Mouse (Mus musculus): ENCODE data around the gene Olfr1123. TPM values are rescaled to one million over a fixed set of nuclear protein-coding genes. Genes with fewer than 3 reads are reported as not detected.
"Not testable (repeated sequence)": the region's sequence is repeated elsewhere in the genome, so short reads cannot be mapped to it uniquely, and the experiment has no call there.

Olfr1123 gene
- polyA plus RNA-seq (2015; fragmentation: Nextera tagmentation; extraction: Ambion mirVana), result not detected in 2 replicates

- no peak within 1 kb of the TSS for H3K4me3 ChIP-seq (ENCODE audit: low read depth, low read length)
- no peaks in the 10 kb centered on the region for H3K27me3 ChIP-seq (ENCODE audit: control insufficient read depth, insufficient read depth, low read length)
- H3K9ac ChIP-seq (ENCODE audit: low read length), result no peak within 1 kb of the TSS
- no peaks in the 10 kb centered on the region for H3K4me1 ChIP-seq (replicated peaks; ENCODE audit: control insufficient read depth, insufficient read depth)
- ATAC-seq (ENCODE audit: low FRiP score, low TSS enrichment) (no peak), DNase-seq (ENCODE audit: low spot score) (no peak)
- H3K9me3 ChIP-seq (ENCODE audit: control insufficient read depth, low read length), result no peaks in the 10 kb centered on the region
- 48% methylated on average over 1 of the region's 1 CpGs for WGBS
- H3K36me3 ChIP-seq (ENCODE audit: control insufficient read depth, insufficient read depth, low read length), result no peaks in the 10 kb centered on the region
- TF ChIP-seq CTCF (IDR thresholded peaks at IDR 0.05; ENCODE audit: low read depth) (no peak), EP300 (optimal IDR thresholded peaks at IDR 0.05) (no peak)
- no peak within 1 kb of the TSS for H3K27ac ChIP-seq (replicated peaks)
- no peak within 1 kb of the TSS for H3K4me2 ChIP-seq (replicated peaks; ENCODE audit: low read depth)
Observed at GRCm38 (mm10) chr2:87416335-87416734, at the start of gene Olfr1123. Olfr1123 (plus strand) TSS chr2:87416635.

DNA sequence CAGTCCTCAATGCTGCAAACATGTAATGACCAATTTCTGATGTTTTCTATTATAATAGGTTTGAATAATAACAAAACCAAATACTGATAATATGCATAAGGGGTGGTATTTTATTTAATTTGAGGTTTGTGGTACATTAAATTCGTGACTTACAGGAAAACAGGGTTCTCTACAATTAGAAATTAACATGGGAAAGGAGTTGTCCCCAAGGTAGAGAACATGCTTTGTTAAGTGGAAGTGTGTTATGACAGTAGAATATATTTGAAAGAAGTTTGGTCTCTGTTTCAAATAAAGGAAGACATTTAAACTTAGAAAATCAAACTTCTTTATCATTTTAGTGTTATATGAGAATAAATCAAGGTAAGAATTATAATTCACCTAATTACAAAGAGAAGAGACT lies 46.8 kb upstream of the Olfr1123 start, which contains the start of gene Olfr1121:
Gene Olfr1121, plus strand, starts transcription at position 301 of the 400 bp plus-strand sequence.
- Histone ChIP-seq H3K9ac (ENCODE audit: low read length) (no peak within 1 kb of the TSS), H3K27ac (replicated peaks) (no peak within 1 kb of the TSS), H3K36me3 (ENCODE audit: control insufficient read depth, insufficient read depth, low read length) (no peaks in the 10 kb centered on the region), H3K27me3 (ENCODE audit: control insufficient read depth, insufficient read depth, low read length) (no peaks in the 10 kb centered on the region), H3K4me1 (replicated peaks; ENCODE audit: control insufficient read depth, insufficient read depth) (no peaks in the 10 kb centered on the region), H3K9me3 (ENCODE audit: control insufficient read depth, low read length) (no peaks in the 10 kb centered on the region), H3K4me3 (ENCODE audit: low read depth, low read length) (no peak within 1 kb of the TSS), H3K4me2 (replicated peaks; ENCODE audit: low read depth) (no peak within 1 kb of the TSS)
- DNase-seq (ENCODE audit: low spot score) (no peak), ATAC-seq (ENCODE audit: low FRiP score, low TSS enrichment) (no peak)
- WGBS, result 21% methylated on average over 1 of the region's 1 CpGs
- TF ChIP-seq EP300 (optimal IDR thresholded peaks at IDR 0.05), result no peak
- no peak for TF ChIP-seq CTCF (IDR thresholded peaks at IDR 0.05; ENCODE audit: low read depth)

DNA sequence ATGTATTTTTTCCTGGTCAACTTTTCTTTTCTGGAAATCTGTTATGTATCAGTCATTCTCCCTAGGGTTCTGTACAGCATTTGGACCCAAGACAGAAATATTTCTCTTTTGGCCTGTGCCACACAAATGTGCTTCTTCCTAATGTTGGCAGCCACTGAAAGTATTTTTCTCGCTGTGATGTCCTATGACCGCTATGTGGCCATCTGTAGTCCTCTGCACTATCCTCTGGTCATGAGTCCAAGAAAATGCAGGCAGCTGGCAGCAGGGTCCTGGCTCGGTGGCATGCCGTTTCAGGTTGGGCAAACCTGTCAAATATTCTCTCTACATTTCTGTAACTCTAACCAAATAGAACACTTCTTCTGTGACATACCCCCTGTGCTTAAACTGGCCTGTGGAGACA lies 44.7 kb upstream of the Olfr1123 start:
- Histone ChIP-seq H3K27ac (replicated peaks) (no peak overlapping the region), H3K9me3 (ENCODE audit: control insufficient read depth, low read length) (no peaks in the 10 kb centered on the region), H3K27me3 (ENCODE audit: control insufficient read depth, insufficient read depth, low read length) (no peaks in the 10 kb centered on the region), H3K4me1 (replicated peaks; ENCODE audit: control insufficient read depth, insufficient read depth) (no peaks in the 10 kb centered on the region), H3K4me3 (ENCODE audit: low read depth, low read length) (no peak overlapping the region), H3K9ac (ENCODE audit: low read length) (no peak overlapping the region), H3K4me2 (replicated peaks; ENCODE audit: low read depth) (no peak overlapping the region), H3K36me3 (ENCODE audit: control insufficient read depth, insufficient read depth, low read length) (no peaks in the 10 kb centered on the region)
- no peak for DNase-seq (ENCODE audit: low spot score)
- no peak for TF ChIP-seq EP300 (optimal IDR thresholded peaks at IDR 0.05)
- no peak for TF ChIP-seq CTCF (IDR thresholded peaks at IDR 0.05; ENCODE audit: low read depth)
- WGBS, result 84% methylated on average over 4 of the region's 4 CpGs
- ATAC-seq (ENCODE audit: low FRiP score, low TSS enrichment), result no peak

- 58% methylated on average over 2 of the region's 2 CpGs for WGBS
- Histone ChIP-seq H3K9me3 (ENCODE audit: control insufficient read depth, low read length) (no peaks in the 10 kb centered on the region), H3K4me2 (replicated peaks; ENCODE audit: low read depth) (no peak overlapping the region), H3K9ac (ENCODE audit: low read length) (no peak overlapping the region), H3K27me3 (ENCODE audit: control insufficient read depth, insufficient read depth, low read length) (no peaks in the 10 kb centered on the region), H3K4me3 (ENCODE audit: low read depth, low read length) (no peak overlapping the region), H3K36me3 (ENCODE audit: control insufficient read depth, insufficient read depth, low read length) (no peaks in the 10 kb centered on the region), H3K27ac (replicated peaks) (no peak overlapping the region), H3K4me1 (replicated peaks; ENCODE audit: control insufficient read depth, insufficient read depth) (no peaks in the 10 kb centered on the region)
- no peak for DNase-seq (ENCODE audit: low spot score)
- TF ChIP-seq CTCF (IDR thresholded peaks at IDR 0.05; ENCODE audit: low read depth) (no peak), EP300 (optimal IDR thresholded peaks at IDR 0.05) (no peak)
- ATAC-seq (ENCODE audit: low FRiP score, low TSS enrichment), result no peak
Observed at GRCm38 (mm10) chr2:87383935-87384334, 32.5 kb upstream of the Olfr1123 start.

- Histone ChIP-seq H3K9me3 (ENCODE audit: control insufficient read depth, low read length) (no peaks in the 10 kb centered on the region), H3K27ac (replicated peaks) (no peak within 1 kb of the TSS), H3K4me1 (replicated peaks; ENCODE audit: control insufficient read depth, insufficient read depth) (no peaks in the 10 kb centered on the region), H3K27me3 (ENCODE audit: control insufficient read depth, insufficient read depth, low read length) (no peaks in the 10 kb centered on the region), H3K4me2 (replicated peaks; ENCODE audit: low read depth) (no peak within 1 kb of the TSS), H3K4me3 (ENCODE audit: low read depth, low read length) (no peak within 1 kb of the TSS), H3K9ac (ENCODE audit: low read length) (no peak within 1 kb of the TSS), H3K36me3 (ENCODE audit: control insufficient read depth, insufficient read depth, low read length) (no peaks in the 10 kb centered on the region)
- ATAC-seq (ENCODE audit: low FRiP score, low TSS enrichment), result no peak
- no peak for TF ChIP-seq EP300 (optimal IDR thresholded peaks at IDR 0.05)
- TF ChIP-seq CTCF (IDR thresholded peaks at IDR 0.05; ENCODE audit: low read depth), result no peak
- WGBS, result 45% methylated on average over 2 of the region's 2 CpGs
- no peak for DNase-seq (ENCODE audit: low spot score)
Observed at GRCm38 (mm10) chr2:87385549-87385948, 30.9 kb upstream of the Olfr1123 start, which contains the start of gene Olfr1122. Olfr1122 (plus strand) TSS chr2:87385849.

DNA sequence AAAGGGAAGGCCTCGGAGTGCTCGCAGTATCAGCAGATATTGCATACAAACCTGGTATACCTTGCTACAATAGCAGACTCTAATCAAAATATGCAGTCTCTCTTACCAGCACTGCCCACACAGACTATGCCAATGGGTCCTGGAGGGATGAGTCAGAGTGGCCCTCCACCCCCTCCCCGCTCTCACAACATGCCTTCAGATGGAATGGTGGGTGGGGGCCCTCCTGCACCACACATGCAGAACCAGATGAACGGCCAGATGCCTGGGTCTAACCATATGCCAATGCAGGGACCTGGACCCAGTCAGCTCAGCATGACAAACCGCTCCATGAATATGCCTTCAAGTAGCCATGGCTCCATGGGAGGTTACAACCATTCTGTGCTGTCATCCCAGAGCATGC lies 22.8 kb upstream of the Olfr1123 start:
- 86% methylated on average over 5 of the region's 5 CpGs for WGBS
- H3K4me2 ChIP-seq (replicated peaks; ENCODE audit: low read depth), result not testable (repeated sequence)

More for the DNA sequence above, 22.8 kb upstream of the Olfr1123 start:
- not testable (repeated sequence) for H3K9ac ChIP-seq (ENCODE audit: low read length); DNase-seq (ENCODE audit: low spot score); H3K27ac ChIP-seq (replicated peaks); ATAC-seq (ENCODE audit: low FRiP score, low TSS enrichment); H3K36me3 ChIP-seq (ENCODE audit: control insufficient read depth, insufficient read depth, low read length); H3K4me3 ChIP-seq (ENCODE audit: low read depth, low read length); H3K27me3 ChIP-seq (ENCODE audit: control insufficient read depth, insufficient read depth, low read length); H3K4me1 ChIP-seq (replicated peaks; ENCODE audit: control insufficient read depth, insufficient read depth); H3K9me3 ChIP-seq (ENCODE audit: control insufficient read depth, low read length)

Data from stomach, postnatal 0 days (tissue).